Mouse (Mus musculus) heart, adult 9 months (tissue): Measurements from ENCODE around the gene Tnk2.

ENCODE experiments used
- DNase-seq, 2 experiments: peaks; one replicate each; pipeline ENCODE4 v3.0.0; 2022; ENCODE audit warnings: low spot score in 2 of 2

The Tnk2 gene

DNA sequence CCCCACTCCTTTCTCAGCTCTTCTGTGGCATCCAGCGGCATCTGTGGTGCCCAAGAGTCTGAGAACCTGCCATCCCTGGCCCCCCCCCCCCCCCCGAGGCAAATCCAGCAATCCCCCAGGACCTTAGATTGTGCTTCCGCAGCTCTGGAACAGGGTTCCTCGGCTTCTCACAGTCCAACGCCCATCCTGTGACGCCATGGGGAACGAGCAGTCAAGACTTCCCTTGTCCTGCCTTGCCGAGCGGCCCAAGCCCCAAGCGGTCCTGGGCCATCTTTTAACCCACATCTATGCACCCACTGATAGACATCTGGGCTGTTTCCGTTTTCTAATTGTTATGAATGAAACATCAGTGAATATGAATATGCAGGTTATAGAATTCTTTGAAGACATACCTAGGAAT, 68.5 kb downstream of the Tnk2 start:
- DNase-seq, result no peak

DNA sequence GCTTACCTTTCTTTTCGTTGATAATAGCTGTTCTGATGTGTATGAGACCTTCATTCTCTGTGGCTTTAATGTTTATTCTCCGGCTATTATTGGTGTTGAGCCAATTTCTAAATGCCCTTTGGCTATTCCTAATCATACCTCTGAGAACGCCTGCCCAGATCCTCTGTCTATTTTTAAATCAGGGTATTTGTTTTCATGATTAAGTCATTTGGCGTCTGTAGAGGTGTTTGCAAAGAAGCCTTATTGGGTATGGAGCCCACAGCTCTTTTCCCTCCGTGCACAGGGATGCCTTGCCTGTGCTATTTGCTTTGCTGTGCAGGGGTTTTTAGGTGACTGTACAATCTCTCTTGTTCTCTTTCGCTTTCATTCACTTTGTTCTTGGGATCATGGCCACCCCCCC, 69.9 kb downstream of the Tnk2 start:
- peak; percentile 14 to 35 for DNase-seq

DNA sequence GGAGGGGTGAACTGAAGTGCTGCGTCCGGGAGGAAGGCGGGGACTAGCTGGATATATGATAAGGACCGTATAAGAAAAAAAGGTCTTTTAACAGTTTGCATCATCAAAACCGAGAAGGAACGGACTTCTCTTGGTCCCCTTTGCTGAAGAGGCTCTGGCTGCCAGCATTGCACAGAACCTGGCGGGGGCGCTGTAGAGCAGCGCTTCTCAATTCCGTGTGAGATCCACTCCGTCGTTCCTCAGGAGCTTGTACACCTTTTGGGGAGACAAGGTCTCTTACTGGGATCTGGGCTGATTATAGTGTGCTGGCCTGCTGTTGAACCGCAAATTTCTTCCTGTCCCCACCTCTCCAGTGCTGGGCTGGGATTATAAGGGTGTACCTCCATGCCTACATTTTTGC, 71.7 kb downstream of the Tnk2 start:
- no peak for DNase-seq

DNA sequence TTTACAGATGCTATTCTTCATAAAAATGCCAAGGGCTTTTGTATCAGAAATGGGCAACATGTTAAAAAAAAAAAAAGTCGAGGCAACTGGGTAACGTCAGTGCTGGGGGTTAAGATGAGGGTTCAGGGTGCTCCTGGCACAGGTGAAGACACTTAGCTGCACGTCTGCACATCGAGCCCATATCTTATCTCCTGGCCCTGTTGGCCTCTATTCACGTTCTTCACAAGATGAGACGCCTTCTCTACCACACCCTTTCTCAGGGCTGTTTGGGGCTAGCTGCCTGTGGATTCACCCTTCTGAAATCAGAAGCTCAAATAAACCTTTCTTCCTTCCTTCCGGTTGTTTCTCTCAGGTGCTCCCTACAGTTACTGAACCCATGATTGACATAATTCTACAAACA, 79.5 kb downstream of the Tnk2 start:
- no peak for DNase-seq

DNA sequence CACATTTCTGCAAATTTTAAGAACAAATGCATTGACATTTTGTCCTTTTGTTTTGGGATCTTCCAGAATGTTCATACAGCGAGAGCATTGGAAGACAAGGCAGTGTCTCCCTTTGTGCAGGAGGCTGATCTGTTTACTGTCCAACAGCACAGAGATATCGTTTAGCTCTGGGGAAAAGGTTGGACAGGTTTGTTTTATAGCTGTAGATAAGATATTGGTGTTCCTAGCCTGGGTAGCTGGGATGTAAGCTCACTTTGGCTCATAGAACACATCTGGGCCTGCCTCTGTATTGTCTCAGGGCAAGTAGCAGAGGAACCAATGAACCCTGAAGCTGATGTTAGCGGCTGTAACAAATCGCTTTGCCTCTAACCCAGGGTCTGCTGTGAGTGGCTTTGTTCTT, 80.1 kb downstream of the Tnk2 start:
- DNase-seq, result no peak

DNA sequence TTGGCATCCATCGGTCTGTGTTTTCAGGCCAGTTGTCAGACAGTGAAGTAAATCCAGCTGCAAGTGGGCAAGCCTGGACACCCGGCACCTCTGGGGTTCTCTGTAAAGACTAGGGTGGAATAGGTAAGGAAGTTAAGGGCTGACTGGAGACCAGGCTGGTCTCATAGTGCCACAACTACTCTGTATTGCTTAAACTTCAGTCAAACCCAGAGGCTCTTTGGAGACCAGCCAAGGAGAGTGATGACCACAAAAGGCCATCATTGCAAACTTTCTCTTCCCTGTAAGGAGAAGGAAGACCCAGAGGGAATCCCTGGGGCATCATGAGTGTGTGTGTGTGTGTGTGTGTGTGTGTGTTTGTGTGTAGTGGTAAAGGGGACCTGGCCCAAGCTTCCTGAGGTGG, 80.6 kb downstream of the Tnk2 start:
- no peak for DNase-seq

DNA sequence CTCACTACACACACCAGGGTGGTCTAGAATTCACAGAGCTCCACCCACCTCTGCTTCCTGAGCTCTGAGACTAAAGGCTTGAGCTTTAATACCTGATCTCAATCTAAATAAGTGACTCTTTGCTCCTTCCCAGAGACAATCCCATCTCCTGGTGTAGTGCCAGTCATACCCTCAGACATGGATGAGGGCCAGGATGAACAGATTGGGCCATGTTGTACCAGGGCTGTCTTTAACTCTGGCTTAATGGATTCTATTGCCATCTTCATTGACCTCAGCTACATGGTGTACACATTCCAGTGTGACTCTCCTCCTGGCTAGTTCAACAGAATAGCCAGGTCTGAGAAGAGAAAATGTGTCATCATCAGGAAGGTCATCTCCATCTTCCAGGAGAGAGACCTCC, 82.8 kb downstream of the Tnk2 start:
- no peak for DNase-seq

DNA sequence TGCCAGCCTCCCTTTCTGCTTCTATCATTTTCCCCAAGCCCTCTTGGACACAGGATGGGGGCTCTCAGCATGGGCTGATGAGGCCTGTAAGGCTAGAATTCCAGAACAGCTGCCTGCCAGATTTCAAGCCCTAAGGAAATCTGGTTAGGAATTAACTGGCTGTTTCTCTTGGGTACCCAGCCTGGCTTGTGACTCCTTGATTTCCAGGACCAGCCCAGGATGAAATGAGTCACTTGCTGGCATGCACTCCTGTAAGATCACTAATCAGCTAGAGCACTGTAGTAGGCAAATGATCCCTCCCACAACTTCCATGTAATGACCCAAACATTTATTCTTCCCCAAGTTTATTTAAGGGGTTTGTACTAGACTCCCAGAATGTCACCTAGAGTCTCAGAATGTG, 84.6 kb downstream of the Tnk2 start:
- DNase-seq, result peak in 1 of 2 experiments; percentile 11

DNA sequence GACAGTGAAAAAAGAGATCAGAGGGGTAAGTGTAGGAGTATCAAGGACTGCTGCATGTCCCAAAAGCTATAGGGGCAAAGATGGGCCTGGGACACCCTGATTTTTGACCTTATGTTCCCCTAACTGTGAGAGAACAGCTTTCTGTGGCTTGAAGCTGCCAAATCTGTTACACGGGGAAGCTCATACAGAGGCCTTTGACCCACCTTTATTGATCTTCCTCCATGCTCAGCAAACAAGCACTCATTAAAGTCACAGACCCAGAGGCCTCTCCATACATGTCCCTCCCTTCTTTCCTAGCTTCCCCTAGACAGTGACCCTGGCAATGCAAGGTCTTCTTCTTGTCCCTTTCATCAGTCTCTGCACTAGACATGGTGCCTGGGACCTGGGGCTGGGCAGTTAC, 85.1 kb downstream of the Tnk2 start:
- no peak for DNase-seq
